Mouse (Mus musculus) midbrain, embryonic 10.5 days (tissue): Measurements from ENCODE around the gene Snx29. TPM values are rescaled to one million over a fixed set of nuclear protein-coding genes. Genes with fewer than 3 reads are reported as not detected.

Experiments
- DNase-seq: peaks from one replicate; pipeline ENCODE4 v3.0.0-alpha.2; 2017; ENCODE audit warnings: low spot score
- H3K27ac ChIP-seq: fragments of 300-500 bp; sonication (generic); replicated peaks from 2 replicates; pipeline ENCODE4 v1.5.1; 2016; ENCODE audit warnings: mild to moderate bottlenecking
- H3K27me3 ChIP-seq: fragments of 300-500 bp; sonication (generic); 2 replicates; pipeline ENCODE4 v1.6.1; 2016; ENCODE audit warnings: low read depth, mild to moderate bottlenecking; ENCODE audit not compliant: poor library complexity, severe bottlenecking
- H3K36me3 ChIP-seq: fragments of 300-500 bp; sonication (generic); 2 replicates; pipeline ENCODE4 v1.6.1; 2016; ENCODE audit warnings: mild to moderate bottlenecking, moderate library complexity
- H3K4me1 ChIP-seq: fragments of 300-500 bp; sonication (generic); 2 replicates; pipeline ENCODE4 v1.6.1; 2016
- H3K4me3 ChIP-seq: fragments of 300-500 bp; sonication (generic); 2 replicates; pipeline ENCODE4 v1.5.1; 2016; ENCODE audit warnings: mild to moderate bottlenecking, moderate library complexity
- H3K9me3 ChIP-seq: fragments of 300-500 bp; sonication (generic); replicated peaks from 2 replicates; pipeline ENCODE4 v1.6.1; 2016; ENCODE audit warnings: mild to moderate bottlenecking
- WGBS: fragments of 180-500 bp; shearing (Covaris S2); methylation state at CpG from one replicate; pipeline ENCODE4 v1.1.7; 2016; 5-methylcytosine and 5-hydroxymethylcytosine counted together
- polyA plus RNA-seq: library from polyadenylated mRNA; unstranded; fragments of >200 nt; fragmentation: Nextera tagmentation; extraction: Ambion mirVana; gene quantifications from 2 replicates; pipeline ENCODE4 v1.2.1, GENCODE M21; 2016

The Snx29 gene
- polyA plus RNA-seq, 1 experiment from 2014 or later = 9.7 TPM

- H3K9me3 ChIP-seq = peaks cover 11% of the 10 kb centered on the region
- H3K4me3 ChIP-seq = no peak overlapping the region
- no peak overlapping the region for H3K27ac ChIP-seq
- 90% methylated on average over 2 of the region's 2 CpGs for WGBS
- no peak for DNase-seq
- 0 out of 2 replicates have a peak, but pooled peaks cover 3% of the 10 kb centered on the region for H3K36me3 ChIP-seq
- H3K4me1 ChIP-seq = no peaks in the 10 kb centered on the region
- H3K27me3 ChIP-seq = no peaks in the 10 kb centered on the region
These were observed 297.2 kb downstream of the Snx29 start for GRCm38 (mm10) chr16:11619951-11620350.

- DNase-seq = no peak
- 91% methylated on average over 3 of the region's 3 CpGs for WGBS
- H3K4me3 ChIP-seq = no peak overlapping the region
- H3K4me1 ChIP-seq = no peaks in the 10 kb centered on the region
- no peaks in the 10 kb centered on the region for H3K27me3 ChIP-seq
- H3K36me3 ChIP-seq = 0 out of 2 replicates have a peak, but pooled peaks cover 3% of the 10 kb centered on the region
- H3K9me3 ChIP-seq = peaks cover 11% of the 10 kb centered on the region
- H3K27ac ChIP-seq = no peak overlapping the region
These were observed 298.3 kb downstream of the Snx29 start for GRCm38 (mm10) chr16:11621042-11621441.

GRCm38 (mm10) chr16:11621664-11622063, 299.0 kb downstream of the Snx29 start:
- H3K27ac ChIP-seq = no peak overlapping the region
- no peak overlapping the region for H3K4me3 ChIP-seq
- H3K4me1 ChIP-seq = no peaks in the 10 kb centered on the region
- H3K27me3 ChIP-seq = no peaks in the 10 kb centered on the region
- WGBS = 70% methylated on average over 1 of the region's 1 CpGs
- H3K9me3 ChIP-seq = peaks cover 5% of the 10 kb centered on the region
- no peak for DNase-seq
- H3K36me3 ChIP-seq = 0 out of 2 replicates have a peak, but pooled peaks cover under 1% of the 10 kb centered on the region

- Histone ChIP-seq H3K27ac (no peak overlapping the region), H3K4me3 (no peak overlapping the region), H3K36me3 (no peaks in the 10 kb centered on the region), H3K9me3 (no peaks in the 10 kb centered on the region), H3K27me3 (no peaks in the 10 kb centered on the region), H3K4me1 (no peaks in the 10 kb centered on the region)
- no peak for DNase-seq
- WGBS = 82% methylated on average over 3 of the region's 3 CpGs
These were observed 300.3 kb downstream of the Snx29 start for GRCm38 (mm10) chr16:11623032-11623431.

GRCm38 (mm10) chr16:11624121-11624520, 301.4 kb downstream of the Snx29 start:
- Histone ChIP-seq H3K4me1 (no peaks in the 10 kb centered on the region), H3K36me3 (no peaks in the 10 kb centered on the region), H3K9me3 (no peaks in the 10 kb centered on the region), H3K4me3 (no peak overlapping the region), H3K27ac (no peak overlapping the region), H3K27me3 (no peaks in the 10 kb centered on the region)
- WGBS = 76% methylated on average over 2 of the region's 2 CpGs
- no peak for DNase-seq

GRCm38 (mm10) chr16:11626004-11626481, 303.3 kb downstream of the Snx29 start:
- H3K4me1 ChIP-seq = no peaks in the 10 kb centered on the region
- H3K27me3 ChIP-seq = no peaks in the 10 kb centered on the region
- H3K4me3 ChIP-seq = no peak overlapping the region
- no peak for DNase-seq
- H3K27ac ChIP-seq = no peak overlapping the region
- 68% methylated on average over 1 of the region's 1 CpGs for WGBS
- H3K36me3 ChIP-seq = no peaks in the 10 kb centered on the region
- H3K9me3 ChIP-seq = no peaks in the 10 kb centered on the region

- Histone ChIP-seq H3K4me1 (no peaks in the 10 kb centered on the region), H3K27ac (no peak overlapping the region), H3K4me3 (no peak overlapping the region), H3K9me3 (no peaks in the 10 kb centered on the region), H3K36me3 (no peaks in the 10 kb centered on the region), H3K27me3 (no peaks in the 10 kb centered on the region)
- WGBS = 87% methylated on average over 2 of the region's 2 CpGs
- DNase-seq = no peak
These were observed 303.9 kb downstream of the Snx29 start for GRCm38 (mm10) chr16:11626616-11627015.

- H3K27me3 ChIP-seq = no peaks in the 10 kb centered on the region
- WGBS = 84% methylated on average over 9 of the region's 9 CpGs
- H3K27ac ChIP-seq = no peak overlapping the region
- no peak for DNase-seq
- H3K9me3 ChIP-seq = no peaks in the 10 kb centered on the region
- no peaks in the 10 kb centered on the region for H3K36me3 ChIP-seq
- no peaks in the 10 kb centered on the region for H3K4me1 ChIP-seq
- no peak overlapping the region for H3K4me3 ChIP-seq
These were observed 305.3 kb downstream of the Snx29 start for GRCm38 (mm10) chr16:11627866-11628638.

GRCm38 (mm10) chr16:11629704-11630103, 307.0 kb downstream of the Snx29 start:
- 87% methylated on average over 7 of the region's 7 CpGs for WGBS
- H3K4me1 ChIP-seq = no peaks in the 10 kb centered on the region

GRCm38 (mm10) chr16:11630489-11630888, 307.8 kb downstream of the Snx29 start:
- Histone ChIP-seq H3K27ac (no peak overlapping the region), H3K4me1 (no peaks in the 10 kb centered on the region)
- 63% methylated on average over 5 of the region's 5 CpGs for WGBS

More at GRCm38 (mm10) chr16:11629704-11630103, 307.0 kb downstream of the Snx29 start:
- Histone ChIP-seq H3K9me3 (no peaks in the 10 kb centered on the region), H3K27ac (no peak overlapping the region), H3K4me3 (no peak overlapping the region), H3K27me3 (no peaks in the 10 kb centered on the region), H3K36me3 (no peaks in the 10 kb centered on the region)
- DNase-seq = no peak

GRCm38 (mm10) chr16:11632205-11632747, 309.6 kb downstream of the Snx29 start:
- 85% methylated on average over 2 of the region's 2 CpGs for WGBS
- H3K27ac ChIP-seq = no peak overlapping the region
- H3K36me3 ChIP-seq = no peaks in the 10 kb centered on the region
- H3K9me3 ChIP-seq = no peaks in the 10 kb centered on the region
- no peak overlapping the region for H3K4me3 ChIP-seq
- H3K27me3 ChIP-seq = no peaks in the 10 kb centered on the region
- peaks cover 12% of the 10 kb centered on the region for H3K4me1 ChIP-seq
- no peak for DNase-seq

More at GRCm38 (mm10) chr16:11630489-11630888, 307.8 kb downstream of the Snx29 start:
- DNase-seq = no peak
- Histone ChIP-seq H3K36me3 (no peaks in the 10 kb centered on the region), H3K27me3 (no peaks in the 10 kb centered on the region), H3K4me3 (no peak overlapping the region), H3K9me3 (no peaks in the 10 kb centered on the region)

GRCm38 (mm10) chr16:11636196-11636733, 313.6 kb downstream of the Snx29 start:
- no peaks in the 10 kb centered on the region for H3K27me3 ChIP-seq
- H3K36me3 ChIP-seq = no peaks in the 10 kb centered on the region
- peak overlapping the region; percentile 74 for H3K27ac ChIP-seq
- WGBS = 72% methylated on average over 7 of the region's 7 CpGs
- peaks cover 18% of the 10 kb centered on the region for H3K4me1 ChIP-seq
- H3K9me3 ChIP-seq = no peaks in the 10 kb centered on the region
- H3K4me3 ChIP-seq = no peak overlapping the region
- no peak for DNase-seq

GRCm38 (mm10) chr16:11636902-11637301, 314.2 kb downstream of the Snx29 start:
- H3K36me3 ChIP-seq = no peaks in the 10 kb centered on the region
- DNase-seq = no peak
- peak overlapping the region; percentile 74 for H3K27ac ChIP-seq
- no peaks in the 10 kb centered on the region for H3K9me3 ChIP-seq
- no peaks in the 10 kb centered on the region for H3K27me3 ChIP-seq
- WGBS = 2% methylated on average over 3 of the region's 3 CpGs
- H3K4me3 ChIP-seq = no peak overlapping the region
- peaks cover 18% of the 10 kb centered on the region for H3K4me1 ChIP-seq
